Mouse (Mus musculus): ENCODE results near the gene Arid1a. TPM values are rescaled to one million over a fixed set of nuclear protein-coding genes. Genes with fewer than 3 reads are reported as not detected.
A peak's percentile ranks its signal among the peaks of the same experiment; 100 is the strongest.

Arid1a gene
- polyA plus RNA-seq, 1 experiment from 2014 or later, result 7.6 TPM

- H3K27me3 ChIP-seq (ENCODE audit: control insufficient read depth, insufficient read depth, low read depth, low read length), result no peaks in the 10 kb centered on the region
- peak; percentile 28 for ATAC-seq (ENCODE audit: low read depth)
- H3K4me3 ChIP-seq (ENCODE audit: low read depth, low read length), result peak overlapping the region; percentile 79
- WGBS (ENCODE audit: insufficient replicate concordance), result under 1% methylated on average over 38 of the region's 38 CpGs
- H3K36me3 ChIP-seq (ENCODE audit: control insufficient read depth, insufficient read depth), result no peaks in the 10 kb centered on the region
- peak overlapping the region; percentile 92 for H3K9ac ChIP-seq (ENCODE audit: low read depth, low read length)
- peak overlapping the region; percentile 100 for H3K27ac ChIP-seq (ENCODE audit: low read length)
- H3K9me3 ChIP-seq (replicated peaks; ENCODE audit: control insufficient read depth, low read length), result no peaks in the 10 kb centered on the region
- peak overlapping the region; percentile 100 for H3K4me2 ChIP-seq (ENCODE audit: low read depth, low read length)
- peaks cover 20% of the 10 kb centered on the region for H3K4me1 ChIP-seq (ENCODE audit: control insufficient read depth, low read depth, low read length)
Measured at GRCm38 (mm10) chr4:133757269-133757835, 783 bp upstream of the Arid1a start.

GRCm38 (mm10) chr4:133755861-133756371 lies 653 bp downstream of the Arid1a start:
- H3K4me2 ChIP-seq (ENCODE audit: low read depth, low read length), result peak overlapping the region; percentile 100
- H3K27ac ChIP-seq (ENCODE audit: low read length), result peak overlapping the region; percentile 100
- no peaks in the 10 kb centered on the region for H3K27me3 ChIP-seq (ENCODE audit: control insufficient read depth, insufficient read depth, low read depth, low read length)
- H3K9ac ChIP-seq (ENCODE audit: low read depth, low read length), result peak overlapping the region; percentile 92
- H3K36me3 ChIP-seq (ENCODE audit: control insufficient read depth, insufficient read depth), result no peaks in the 10 kb centered on the region
- peak overlapping the region; percentile 79 for H3K4me3 ChIP-seq (ENCODE audit: low read depth, low read length)
- 8% methylated on average over 11 of the region's 11 CpGs for WGBS (ENCODE audit: insufficient replicate concordance)
- peaks cover 24% of the 10 kb centered on the region for H3K4me1 ChIP-seq (ENCODE audit: control insufficient read depth, low read depth, low read length)
- no peaks in the 10 kb centered on the region for H3K9me3 ChIP-seq (replicated peaks; ENCODE audit: control insufficient read depth, low read length)
- ATAC-seq (ENCODE audit: low read depth), result no peak

GRCm38 (mm10) chr4:133754871-133755765 lies 1.5 kb downstream of the Arid1a start:
- peak overlapping the region; percentile 99 for H3K4me3 ChIP-seq (ENCODE audit: low read depth, low read length)
- whole genome bisulfite sequencing (ENCODE audit: insufficient replicate concordance), result 18% methylated on average over 10 of the region's 10 CpGs
- H3K9ac ChIP-seq (ENCODE audit: low read depth, low read length), result peak overlapping the region; percentile 100
- H3K27me3 ChIP-seq (ENCODE audit: control insufficient read depth, insufficient read depth, low read depth, low read length), result no peaks in the 10 kb centered on the region
- no peaks in the 10 kb centered on the region for H3K9me3 ChIP-seq (replicated peaks; ENCODE audit: control insufficient read depth, low read length)
- peaks cover 32% of the 10 kb centered on the region for H3K4me1 ChIP-seq (ENCODE audit: control insufficient read depth, low read depth, low read length)
- no peaks in the 10 kb centered on the region for H3K36me3 ChIP-seq (ENCODE audit: control insufficient read depth, insufficient read depth)
- H3K4me2 ChIP-seq (ENCODE audit: low read depth, low read length), result peak overlapping the region; percentile 100
- ATAC-seq (ENCODE audit: low read depth), result no peak
- H3K27ac ChIP-seq (ENCODE audit: low read length), result peak overlapping the region; percentile 100

- under 1% methylated on average over 42 of the region's 50 CpGs for WGBS (ENCODE audit: insufficient replicate concordance)
- peaks cover 40% of the 10 kb centered on the region for H3K4me1 ChIP-seq (ENCODE audit: control insufficient read depth, low read depth, low read length)
Measured at GRCm38 (mm10) chr4:133754238-133754637, 2.3 kb downstream of the Arid1a start.

GRCm38 (mm10) chr4:133753375-133754190 lies 3.0 kb downstream of the Arid1a start:
- H3K4me1 ChIP-seq (ENCODE audit: control insufficient read depth, low read depth, low read length), result peaks cover 45% of the 10 kb centered on the region
- peak; percentile 28 for ATAC-seq (ENCODE audit: low read depth)
- 0% methylated on average over 42 of the region's 99 CpGs for WGBS (ENCODE audit: insufficient replicate concordance)
- H3K4me2 ChIP-seq (ENCODE audit: low read depth, low read length), result peak overlapping the region; percentile 100
- H3K36me3 ChIP-seq (ENCODE audit: control insufficient read depth, insufficient read depth), result peaks cover 6% of the 10 kb centered on the region; the same call in 1 of the 2 replicates
- no peaks in the 10 kb centered on the region for H3K27me3 ChIP-seq (ENCODE audit: control insufficient read depth, insufficient read depth, low read depth, low read length)
- peak overlapping the region; percentile 100 for H3K9ac ChIP-seq (ENCODE audit: low read depth, low read length)
- H3K9me3 ChIP-seq (replicated peaks; ENCODE audit: control insufficient read depth, low read length), result no peaks in the 10 kb centered on the region
- peak overlapping the region; percentile 100 for H3K27ac ChIP-seq (ENCODE audit: low read length)
- H3K4me3 ChIP-seq (ENCODE audit: low read depth, low read length), result peak overlapping the region; percentile 99

More at GRCm38 (mm10) chr4:133754238-133754637, 2.3 kb downstream of the Arid1a start:
- Histone ChIP-seq H3K36me3 (ENCODE audit: control insufficient read depth, insufficient read depth) (peaks cover 4% of the 10 kb centered on the region; the same call in 1 of the 2 replicates), H3K27me3 (ENCODE audit: control insufficient read depth, insufficient read depth, low read depth, low read length) (no peaks in the 10 kb centered on the region), H3K27ac (ENCODE audit: low read length) (peak overlapping the region; percentile 100), H3K9me3 (replicated peaks; ENCODE audit: control insufficient read depth, low read length) (no peaks in the 10 kb centered on the region), H3K4me3 (ENCODE audit: low read depth, low read length) (peak overlapping the region; percentile 99), H3K9ac (ENCODE audit: low read depth, low read length) (peak overlapping the region; percentile 100), H3K4me2 (ENCODE audit: low read depth, low read length) (peak overlapping the region; percentile 100)
- peak; percentile 73 for ATAC-seq (ENCODE audit: low read depth)

- no peaks in the 10 kb centered on the region for H3K9me3 ChIP-seq (replicated peaks; ENCODE audit: control insufficient read depth, low read length)
- peaks cover 50% of the 10 kb centered on the region for H3K4me1 ChIP-seq (ENCODE audit: control insufficient read depth, low read depth, low read length)
- WGBS (ENCODE audit: insufficient replicate concordance), result under 1% methylated on average over 79 of the region's 121 CpGs
- H3K9ac ChIP-seq (ENCODE audit: low read depth, low read length), result peak overlapping the region; percentile 100
- no peak for ATAC-seq (ENCODE audit: low read depth)
- H3K27ac ChIP-seq (ENCODE audit: low read length), result peak overlapping the region; percentile 100
- peak overlapping the region; percentile 100 for H3K4me2 ChIP-seq (ENCODE audit: low read depth, low read length)
- peak overlapping the region; percentile 99 for H3K4me3 ChIP-seq (ENCODE audit: low read depth, low read length)
- no peaks in the 10 kb centered on the region for H3K27me3 ChIP-seq (ENCODE audit: control insufficient read depth, insufficient read depth, low read depth, low read length)
- H3K36me3 ChIP-seq (ENCODE audit: control insufficient read depth, insufficient read depth), result peaks cover 8% of the 10 kb centered on the region; the same call in 1 of the 2 replicates
Measured at GRCm38 (mm10) chr4:133752449-133753374, 3.9 kb downstream of the Arid1a start.

GRCm38 (mm10) chr4:133751521-133752448 lies 4.8 kb downstream of the Arid1a start:
- peak overlapping the region; percentile 99 for H3K4me3 ChIP-seq (ENCODE audit: low read depth, low read length)
- no peaks in the 10 kb centered on the region for H3K27me3 ChIP-seq (ENCODE audit: control insufficient read depth, insufficient read depth, low read depth, low read length)
- WGBS (ENCODE audit: insufficient replicate concordance), result 0% methylated on average over 31 of the region's 31 CpGs
- H3K36me3 ChIP-seq (ENCODE audit: control insufficient read depth, insufficient read depth), result peaks cover 9% of the 10 kb centered on the region; the same call in 1 of the 2 replicates
- no peak for ATAC-seq (ENCODE audit: low read depth)
- peak overlapping the region; percentile 100 for H3K27ac ChIP-seq (ENCODE audit: low read length)
- H3K9ac ChIP-seq (ENCODE audit: low read depth, low read length), result peak overlapping the region; percentile 100
- peak overlapping the region; percentile 100 for H3K4me2 ChIP-seq (ENCODE audit: low read depth, low read length)
- H3K9me3 ChIP-seq (replicated peaks; ENCODE audit: control insufficient read depth, low read length), result no peaks in the 10 kb centered on the region
- H3K4me1 ChIP-seq (ENCODE audit: control insufficient read depth, low read depth, low read length), result peaks cover 52% of the 10 kb centered on the region

Data from liver, embryonic 16.5 days (tissue).